Mouse (Mus musculus) small intestine, adult 2 months (tissue): Measurements from ENCODE around the gene Ccdc182.

ENCODE experiments used
- CTCF ChIP-seq: fragments of 200-500 bp; IDR thresholded peaks from 2 replicates; pipeline ENCODE4 v1.5.1; 2012; ENCODE audit warnings: low read depth, mild to moderate bottlenecking, control low read depth, inconsistent platforms, low read length, moderate library complexity, mixed read lengths; ENCODE audit not compliant: insufficient replicate concordance, insufficient read length; ENCODE audit errors: extremely low read depth
- POLR2A ChIP-seq: fragments of 200-500 bp; IDR thresholded peaks from 2 replicates; pipeline ENCODE4 v1.6.1; 2012; ENCODE audit warnings: low read depth, mild to moderate bottlenecking, control low read depth, inconsistent platforms, low read length, moderate library complexity

DNA sequence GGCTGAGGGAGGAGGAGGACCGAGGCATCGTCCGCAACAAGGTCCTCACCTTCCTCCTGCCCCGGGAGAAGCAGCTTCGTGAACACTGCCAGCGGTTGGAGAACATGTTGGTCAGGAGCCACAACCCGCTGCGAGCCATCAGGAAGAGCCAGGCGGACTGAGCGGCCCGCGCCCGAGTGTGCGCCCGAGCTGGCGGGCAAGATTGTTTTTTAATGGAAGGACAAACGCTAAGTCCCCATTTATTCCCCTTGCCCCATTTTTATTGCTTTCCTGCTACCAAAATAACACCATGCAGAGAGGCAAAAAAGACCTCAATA lies 494 bp downstream of the Ccdc182 start:
- no peak for TF ChIP-seq POLR2A
- no peak for TF ChIP-seq CTCF
